Mouse (Mus musculus) intestine, embryonic 15.5 days (tissue): ENCODE measurements at regions not wholly inside any gene's neighbourhood (a gene's known extent, or its start where the extent isn't known, plus 50 kb on each side); places are given as distances from the start of the nearest gene placed in this dataset.

ENCODE experiments used
- ATAC-seq: fragments of 200-750 bp; cut with Nextera tagmentation; 2 replicates; pipeline ENCODE4 v1.8.0; 2017; ENCODE audit warnings: moderate TSS enrichment, moderate library complexity
- H3K27ac ChIP-seq: fragments of 300-500 bp; sonication (generic); 2 replicates; pipeline ENCODE4 v1.5.1; 2015; ENCODE audit warnings: mild to moderate bottlenecking, inconsistent platforms
- H3K27me3 ChIP-seq: fragments of 300-500 bp; sonication (generic); replicated peaks from 2 replicates; pipeline ENCODE4 v1.6.1; 2015; ENCODE audit warnings: inconsistent platforms
- H3K36me3 ChIP-seq: fragments of 300-500 bp; sonication (generic); 2 replicates; pipeline ENCODE4 v1.6.1; 2015; ENCODE audit warnings: inconsistent platforms
- H3K4me1 ChIP-seq: fragments of 300-500 bp; sonication (generic); replicated peaks from 2 replicates; pipeline ENCODE4 v1.6.1; 2015; ENCODE audit warnings: inconsistent platforms
- H3K4me2 ChIP-seq: fragments of 300-500 bp; sonication (generic); replicated peaks from 2 replicates; pipeline ENCODE4 v1.6.1; 2015; ENCODE audit warnings: mild to moderate bottlenecking, inconsistent platforms
- H3K4me3 ChIP-seq: fragments of 300-500 bp; sonication (generic); replicated peaks from 2 replicates; pipeline ENCODE4 v1.5.1; 2015; ENCODE audit warnings: inconsistent platforms
- H3K9ac ChIP-seq: fragments of 300-500 bp; sonication (generic); 2 replicates; pipeline ENCODE4 v1.6.1; 2015; ENCODE audit warnings: inconsistent platforms
- H3K9me3 ChIP-seq: fragments of 300-500 bp; sonication (generic); 2 replicates; pipeline ENCODE4 v1.6.1; 2016; ENCODE audit warnings: inconsistent platforms
- WGBS: fragments of 180-500 bp; shearing (Covaris S2); methylation state at CpG from one replicate; pipeline ENCODE4 v1.1.7; 2015; 5-methylcytosine and 5-hydroxymethylcytosine counted together

DNA sequence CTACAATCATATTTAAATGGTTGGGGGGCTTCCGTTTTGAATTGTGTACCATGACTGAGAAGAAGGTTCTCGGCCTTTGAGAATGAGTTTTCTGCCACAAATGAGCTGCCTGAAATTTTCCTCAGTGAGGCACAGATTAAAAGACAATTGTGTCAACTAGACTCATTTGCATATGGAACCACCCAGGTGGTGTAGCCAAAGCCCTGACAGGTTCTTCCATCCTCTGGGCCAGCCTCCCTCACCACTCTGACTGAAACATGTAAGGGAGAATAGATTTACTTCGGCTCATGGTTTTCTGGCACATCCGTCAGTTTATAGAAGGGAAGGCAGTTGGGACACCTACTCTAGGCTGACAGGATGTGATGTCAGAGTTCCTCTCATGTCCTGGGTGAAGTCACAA, 58.2 kb upstream of the Krr1 start:
- 93% methylated on average over 4 of the region's 4 CpGs for WGBS
- Histone ChIP-seq H3K27me3 (no peaks in the 10 kb centered on the region), H3K27ac (no peak overlapping the region), H3K9ac (no peak overlapping the region), H3K4me1 (no peaks in the 10 kb centered on the region), H3K36me3 (no peaks in the 10 kb centered on the region), H3K9me3 (no peaks in the 10 kb centered on the region), H3K4me2 (no peak overlapping the region), H3K4me3 (no peak overlapping the region)
- ATAC-seq, result no peak

DNA sequence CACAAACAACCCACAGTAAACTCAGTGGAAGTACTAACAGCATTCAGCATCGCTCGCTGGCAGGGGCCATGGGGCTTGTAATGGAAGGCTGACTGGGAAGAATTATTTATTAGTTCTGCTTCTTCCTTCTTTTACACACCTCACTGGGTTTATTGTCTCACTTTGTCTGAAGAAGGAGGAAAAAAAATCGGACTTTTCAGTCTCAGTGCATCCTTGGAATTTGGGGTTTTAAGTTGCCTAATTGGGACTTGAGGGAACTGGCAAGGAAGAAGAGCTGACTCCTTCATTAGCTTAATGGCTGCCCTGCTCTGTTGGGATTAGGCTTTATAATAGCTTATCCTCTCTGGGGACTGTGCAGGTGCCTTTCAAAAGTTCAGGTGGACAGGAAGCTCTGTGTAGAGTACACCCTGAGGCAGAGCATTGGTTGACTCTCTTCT, 54.4 kb upstream of the Krr1 start:
- Histone ChIP-seq H3K4me1 (0 out of 2 replicates have a peak, but pooled peaks cover 3% of the 10 kb centered on the region), H3K9me3 (no peaks in the 10 kb centered on the region), H3K4me2 (no peak overlapping the region), H3K9ac (no peak overlapping the region), H3K36me3 (no peaks in the 10 kb centered on the region), H3K27me3 (no peaks in the 10 kb centered on the region), H3K4me3 (no peak overlapping the region), H3K27ac (no peak overlapping the region)
- no peak for ATAC-seq
- WGBS, result 73% methylated on average over 3 of the region's 3 CpGs

DNA sequence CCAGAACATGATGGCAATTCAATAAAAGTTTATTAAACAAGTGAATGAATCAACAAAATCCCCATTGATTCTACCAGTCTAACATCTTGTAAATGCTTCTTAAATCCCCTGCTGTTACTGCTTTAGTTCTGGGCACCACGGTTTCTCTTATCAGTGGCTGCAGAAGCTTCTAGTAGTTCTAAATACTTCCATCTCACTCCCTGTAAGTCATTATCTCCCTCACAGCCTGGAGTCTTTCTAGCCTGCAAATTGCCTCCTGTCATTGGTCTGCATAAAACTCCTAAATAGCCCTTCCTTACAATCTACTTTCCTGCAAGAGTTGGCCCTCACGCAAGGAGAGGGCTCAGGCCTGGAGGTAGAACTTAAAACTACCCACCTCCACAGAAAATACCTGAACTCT, 53.0 kb upstream of the Krr1 start:
- Histone ChIP-seq H3K4me1 (peaks cover 8% of the 10 kb centered on the region; the same call in 1 of the 2 replicates), H3K4me3 (no peak overlapping the region), H3K36me3 (no peaks in the 10 kb centered on the region), H3K27me3 (no peaks in the 10 kb centered on the region), H3K9ac (no peak overlapping the region), H3K27ac (no peak overlapping the region), H3K9me3 (no peaks in the 10 kb centered on the region), H3K4me2 (no peak overlapping the region)
- no peak for ATAC-seq
- 75% methylated on average over 2 of the region's 2 CpGs for WGBS

DNA sequence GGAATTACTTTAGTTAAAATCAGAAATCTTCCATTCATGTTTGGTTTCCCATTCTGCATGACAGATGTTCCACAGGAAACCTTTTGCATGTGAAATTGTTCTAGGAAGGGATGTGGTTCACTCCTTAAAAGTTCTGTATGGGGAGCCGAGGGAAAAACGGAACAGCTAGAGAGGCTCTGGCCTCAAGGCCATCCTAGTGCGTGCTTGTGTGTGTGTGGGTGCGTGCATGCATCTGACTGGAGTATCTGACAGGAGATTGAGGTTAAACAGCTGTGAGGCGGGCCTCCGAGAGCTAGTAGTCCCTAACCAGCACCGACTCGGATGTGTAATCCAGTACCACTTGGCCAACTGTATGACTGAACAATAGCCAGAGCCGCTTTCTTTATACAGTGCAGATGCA, 51.0 kb upstream of the Krr1 start:
- Histone ChIP-seq H3K4me1 (peaks cover 10% of the 10 kb centered on the region; the same call in 1 of the 2 replicates), H3K4me3 (no peak overlapping the region), H3K9ac (no peak overlapping the region), H3K36me3 (no peaks in the 10 kb centered on the region), H3K27me3 (no peaks in the 10 kb centered on the region), H3K4me2 (no peak overlapping the region), H3K27ac (no peak overlapping the region), H3K9me3 (no peaks in the 10 kb centered on the region)
- no peak for ATAC-seq
- WGBS, result 79% methylated on average over 9 of the region's 9 CpGs
